Mouse (Mus musculus) lung, embryonic 14.5 days (tissue): ENCODE data around the gene Hist1h4n. TPM values are rescaled to one million over a fixed set of nuclear protein-coding genes. Genes with fewer than 3 reads are reported as not detected.
"Not testable (repeated sequence)": the region's sequence is repeated elsewhere in the genome, so short reads cannot be mapped to it uniquely, and the experiment has no call there.

ENCODE experiments used
- ATAC-seq: fragments of 200-750 bp; cut with Nextera tagmentation; 2 replicates; pipeline ENCODE4 v1.8.0; 2017; ENCODE audit warnings: mild to moderate bottlenecking, moderate TSS enrichment, moderate library complexity; ENCODE audit not compliant: insufficient read depth
- DNase-seq: peaks from one replicate; pipeline ENCODE4 v3.0.0-alpha.2; 2015
- H3K27ac ChIP-seq: fragments of 300-500 bp; sonication (generic); 2 replicates; pipeline ENCODE4 v1.5.1; 2014; ENCODE audit warnings: low read depth, mild to moderate bottlenecking, moderate library complexity
- H3K27me3 ChIP-seq: fragments of 300-500 bp; sonication (generic); 2 replicates; pipeline ENCODE4 v1.6.1; 2014; ENCODE audit warnings: low read length, control low read depth; ENCODE audit not compliant: insufficient read depth
- H3K36me3 ChIP-seq: fragments of 300-500 bp; sonication (generic); 2 replicates; pipeline ENCODE4 v1.6.1; 2014; ENCODE audit warnings: control low read depth; ENCODE audit not compliant: insufficient read depth
- H3K4me1 ChIP-seq: fragments of 300-500 bp; sonication (generic); 2 replicates; pipeline ENCODE4 v1.6.1; 2014; ENCODE audit warnings: antibody characterized with exemption, control low read depth; ENCODE audit not compliant: insufficient read depth
- H3K4me2 ChIP-seq: fragments of 300-500 bp; sonication (generic); 2 replicates; pipeline ENCODE4 v1.6.1; 2014; ENCODE audit warnings: mild to moderate bottlenecking
- H3K4me3 ChIP-seq: fragments of 300-500 bp; sonication (generic); 2 replicates; pipeline ENCODE4 v1.5.1; 2014; ENCODE audit warnings: low read depth, low read length
- H3K9ac ChIP-seq: fragments of 300-500 bp; sonication (generic); 2 replicates; pipeline ENCODE4 v1.6.1; 2014
- H3K9me3 ChIP-seq: fragments of 300-500 bp; sonication (generic); 2 replicates; pipeline ENCODE4 v1.6.1; 2016; ENCODE audit warnings: low read depth, low read length, control low read depth
- CTCF ChIP-seq: IDR thresholded peaks from 2 replicates; pipeline ENCODE4 v1.5.1; 2016; ENCODE audit warnings: antibody characterized with exemption, low read depth
- WGBS: fragments of 180-500 bp; shearing (Covaris S2); extraction: QIAGEN DNeasy Blood & Tissue Kit; methylation state at CpG from one replicate; pipeline ENCODE4 v1.1.7; 2014; 5-methylcytosine and 5-hydroxymethylcytosine counted together
- polyA plus RNA-seq: library from polyadenylated mRNA; unstranded; fragments of >200 nt; fragmentation: Nextera tagmentation; extraction: Ambion mirVana; gene quantifications from 2 replicates; pipeline ENCODE4 v1.2.1, GENCODE M21; 2014

The Hist1h4n gene
- polyA plus RNA-seq, result 31.8 and 32.5 TPM in 2 replicates

DNA sequence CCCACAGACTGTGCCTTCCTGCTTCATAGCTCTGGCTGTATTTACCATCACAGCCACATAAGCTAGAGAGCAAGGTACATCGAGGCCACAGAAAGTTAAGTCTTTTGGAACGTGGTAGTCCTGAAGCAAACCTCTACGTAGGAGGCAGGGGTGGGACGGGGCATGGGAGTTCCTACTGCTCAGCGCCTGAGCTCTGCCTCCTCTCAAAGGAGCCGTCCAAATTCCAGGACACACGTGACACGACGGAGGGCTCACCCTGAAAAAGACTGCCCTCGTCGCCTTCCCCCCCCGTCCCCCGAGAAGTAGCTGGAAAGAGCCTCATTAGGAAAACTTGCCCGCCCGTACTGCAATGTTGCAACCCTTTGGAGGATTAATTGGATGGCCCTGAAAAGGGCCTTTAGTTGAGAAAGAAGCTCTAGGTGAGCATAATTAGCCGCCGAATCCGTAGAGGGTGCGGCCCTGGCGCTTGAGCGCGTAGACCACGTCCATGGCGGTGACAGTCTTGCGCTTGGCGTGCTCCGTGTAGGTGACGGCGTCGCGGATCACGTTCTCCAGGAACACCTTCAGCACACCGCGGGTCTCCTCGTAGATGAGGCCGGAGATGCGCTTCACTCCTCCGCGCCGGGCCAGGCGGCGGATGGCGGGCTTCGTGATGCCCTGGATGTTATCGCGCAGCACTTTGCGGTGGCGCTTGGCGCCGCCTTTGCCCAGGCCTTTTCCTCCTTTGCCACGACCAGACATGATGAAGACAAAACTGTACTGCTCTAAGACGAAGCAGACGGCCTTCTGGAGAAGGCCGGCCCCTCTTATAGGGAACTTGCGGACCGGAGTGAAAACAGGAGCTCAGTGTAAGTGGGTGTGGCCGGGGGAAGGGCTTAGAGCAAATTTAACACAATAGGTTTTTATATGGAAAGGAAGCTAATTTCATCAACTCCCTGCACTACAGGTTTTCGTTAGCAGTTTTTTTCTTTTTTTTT, at the start of gene Hist1h4n:
TSS of gene Hist1h4n (minus strand) at position 779 of the 977 bp plus-strand sequence.
- peak within 1 kb of the TSS; percentile 43 for H3K4me2 ChIP-seq

DNA sequence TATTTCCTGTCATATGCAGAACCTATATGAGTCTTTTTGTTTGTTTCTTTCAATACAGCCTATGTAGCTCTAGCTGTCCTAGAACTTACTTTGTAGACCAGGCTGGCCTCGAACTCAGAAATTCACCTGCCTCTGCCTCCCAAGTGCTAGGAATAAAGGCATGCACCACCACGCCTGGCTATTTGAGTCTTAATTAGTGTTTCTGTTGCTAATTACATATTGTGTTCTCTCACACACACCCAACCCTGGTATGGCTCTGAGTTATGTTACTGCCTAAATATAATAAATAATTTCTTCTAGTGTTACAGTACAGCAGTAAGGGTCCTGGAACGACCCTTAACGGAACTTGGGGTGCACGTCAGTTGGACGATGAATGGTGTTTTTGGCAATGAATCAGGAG, 48.7 kb upstream of the Hist1h4n start:
- Histone ChIP-seq H3K9me3 (no peaks in the 10 kb centered on the region), H3K27ac (no peak overlapping the region), H3K4me2 (no peak overlapping the region), H3K4me3 (no peak overlapping the region), H3K9ac (no peak overlapping the region), H3K36me3 (no peaks in the 10 kb centered on the region), H3K27me3 (no peaks in the 10 kb centered on the region), H3K4me1 (no peaks in the 10 kb centered on the region)
- WGBS, result 75% methylated on average over 6 of the region's 6 CpGs
- DNase-seq (no peak), ATAC-seq (no peak)
- TF ChIP-seq CTCF, result no peak

More for the DNA sequence above, at the start of gene Hist1h4n:
- not testable (repeated sequence) for H3K9me3 ChIP-seq, H3K4me1 ChIP-seq, DNase-seq, H3K36me3 ChIP-seq, H3K9ac ChIP-seq, H3K27me3 ChIP-seq
- Histone ChIP-seq H3K27ac (peak within 1 kb of the TSS; percentile 60; the same call in 1 of the 2 replicates), H3K4me3 (peak within 1 kb of the TSS; percentile 19; the same call in 1 of the 2 replicates)
- peak; percentile 82 for ATAC-seq
- WGBS, result under 1% methylated on average over 22 of the region's 58 CpGs

DNA sequence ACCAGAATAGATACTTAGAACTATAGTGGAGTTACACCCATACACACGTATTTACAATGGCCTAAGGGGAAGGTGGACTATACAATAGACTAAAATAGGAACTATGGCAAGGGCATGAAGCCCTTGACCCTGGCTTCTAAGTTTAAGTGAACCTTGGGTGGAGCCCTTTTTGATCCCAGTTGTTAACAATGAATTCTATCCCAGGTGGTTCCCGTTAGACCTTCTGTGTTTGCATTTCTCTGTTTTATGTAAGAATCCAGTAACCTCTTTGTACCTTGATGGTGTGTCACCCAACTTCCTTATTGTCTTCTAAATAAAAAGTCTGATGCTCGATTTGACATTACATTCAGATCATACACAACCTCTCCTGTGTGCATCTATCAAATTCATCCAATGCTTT, 33.5 kb upstream of the Hist1h4n start:
- not testable (repeated sequence) for H3K4me1 ChIP-seq, H3K9ac ChIP-seq, H3K27ac ChIP-seq, DNase-seq, H3K4me3 ChIP-seq, ATAC-seq, H3K9me3 ChIP-seq, H3K27me3 ChIP-seq, H3K4me2 ChIP-seq, H3K36me3 ChIP-seq
- 68% methylated on average over 3 of the region's 3 CpGs for WGBS

DNA sequence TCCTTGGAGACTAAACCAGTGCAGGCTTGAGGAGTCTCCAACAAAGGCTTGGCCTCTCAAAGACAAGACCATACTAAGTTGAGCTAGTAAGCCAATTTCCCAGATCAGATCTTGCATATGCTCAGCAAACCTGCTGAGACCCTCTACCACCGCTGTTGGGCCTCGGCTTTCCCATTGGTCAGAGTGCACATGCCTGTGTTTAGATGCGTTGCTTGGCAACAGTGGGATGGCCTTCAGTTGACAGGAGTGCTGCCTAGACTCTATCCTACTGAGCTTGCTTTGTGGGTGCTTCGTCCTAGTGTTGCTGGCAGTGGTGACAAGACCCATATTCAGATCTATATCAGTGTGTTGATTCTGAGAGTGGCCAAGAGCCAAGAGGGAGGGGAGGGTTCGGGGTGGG, 29.6 kb upstream of the Hist1h4n start:
- Histone ChIP-seq H3K27me3 (no peaks in the 10 kb centered on the region), H3K4me2 (no peak overlapping the region), H3K36me3 (no peaks in the 10 kb centered on the region), H3K4me3 (no peak overlapping the region), H3K4me1 (no peaks in the 10 kb centered on the region), H3K9ac (no peak overlapping the region), H3K9me3 (no peaks in the 10 kb centered on the region), H3K27ac (no peak overlapping the region)
- 12% methylated on average over 5 of the region's 5 CpGs for WGBS
- no peak for TF ChIP-seq CTCF
- ATAC-seq, result no peak
- no peak for DNase-seq

DNA sequence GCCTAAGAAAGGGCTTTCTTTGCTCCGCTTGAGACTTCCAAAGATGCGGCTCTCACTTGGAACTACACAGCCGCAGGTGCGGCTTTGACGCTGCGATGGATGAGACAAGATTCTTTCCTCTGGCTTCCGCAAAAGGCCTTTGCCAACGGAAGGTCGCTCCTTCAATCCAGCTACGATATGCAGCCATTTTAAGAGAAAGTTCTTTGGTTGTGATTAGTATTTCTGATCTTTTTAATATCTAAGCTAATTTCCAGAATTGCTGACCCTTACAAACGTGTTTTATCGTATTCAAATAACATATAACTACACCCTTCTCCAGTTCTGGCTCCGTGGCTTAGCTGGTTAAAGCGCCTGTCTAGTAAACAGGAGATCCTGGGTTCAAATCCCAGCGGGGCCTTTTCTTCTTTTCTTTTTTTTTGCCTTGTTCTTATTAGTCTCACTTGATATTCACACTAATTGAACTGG, 23.7 kb upstream of the Hist1h4n start:
- under 1% methylated on average over 15 of the region's 15 CpGs for WGBS
- no peak for TF ChIP-seq CTCF

DNA sequence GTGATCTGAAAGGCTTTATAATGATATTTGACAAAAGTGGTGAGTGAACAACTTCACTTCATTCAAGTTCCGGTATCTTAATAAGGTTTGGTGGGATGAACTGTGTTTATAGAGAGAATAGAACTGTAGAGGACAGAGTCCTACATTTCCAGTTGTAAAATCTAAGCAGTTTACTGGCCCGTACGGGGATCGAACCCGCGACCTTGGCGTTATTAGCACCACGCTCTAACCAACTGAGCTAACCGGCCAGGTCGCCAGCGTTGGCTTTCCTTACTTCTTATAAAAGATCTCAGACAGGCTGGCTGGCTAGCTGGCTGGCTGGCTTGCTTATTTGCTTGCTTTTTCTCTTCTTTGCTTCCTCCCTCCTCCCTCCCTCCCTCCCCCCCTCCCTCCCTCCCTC, 23.1 kb upstream of the Hist1h4n start:
- peak overlapping the region; percentile 49 for H3K4me3 ChIP-seq
- no peak for TF ChIP-seq CTCF
- no peaks in the 10 kb centered on the region for H3K9me3 ChIP-seq
- no peaks in the 10 kb centered on the region for H3K27me3 ChIP-seq
- DNase-seq, result peak; percentile 89
- H3K9ac ChIP-seq, result no peak overlapping the region; the same call in 1 of the 2 replicates
- ATAC-seq, result peak; percentile 87
- H3K4me1 ChIP-seq, result no peaks in the 10 kb centered on the region
- no peak overlapping the region for H3K27ac ChIP-seq
- no peaks in the 10 kb centered on the region for H3K36me3 ChIP-seq
- 2% methylated on average over 11 of the region's 11 CpGs for WGBS
- H3K4me2 ChIP-seq, result peak overlapping the region; percentile 59

More for the DNA sequence above, 23.7 kb upstream of the Hist1h4n start:
- peak overlapping the region; percentile 47 for H3K9ac ChIP-seq
- no peak overlapping the region for H3K27ac ChIP-seq
- no peaks in the 10 kb centered on the region for H3K36me3 ChIP-seq
- H3K4me3 ChIP-seq, result peak overlapping the region; percentile 49
- peak overlapping the region; percentile 59 for H3K4me2 ChIP-seq
- no peaks in the 10 kb centered on the region for H3K27me3 ChIP-seq
- DNase-seq, result peak; percentile 88
- no peaks in the 10 kb centered on the region for H3K4me1 ChIP-seq
- H3K9me3 ChIP-seq, result no peaks in the 10 kb centered on the region
- peak; percentile 45; the same call in 1 of the 2 replicates for ATAC-seq

DNA sequence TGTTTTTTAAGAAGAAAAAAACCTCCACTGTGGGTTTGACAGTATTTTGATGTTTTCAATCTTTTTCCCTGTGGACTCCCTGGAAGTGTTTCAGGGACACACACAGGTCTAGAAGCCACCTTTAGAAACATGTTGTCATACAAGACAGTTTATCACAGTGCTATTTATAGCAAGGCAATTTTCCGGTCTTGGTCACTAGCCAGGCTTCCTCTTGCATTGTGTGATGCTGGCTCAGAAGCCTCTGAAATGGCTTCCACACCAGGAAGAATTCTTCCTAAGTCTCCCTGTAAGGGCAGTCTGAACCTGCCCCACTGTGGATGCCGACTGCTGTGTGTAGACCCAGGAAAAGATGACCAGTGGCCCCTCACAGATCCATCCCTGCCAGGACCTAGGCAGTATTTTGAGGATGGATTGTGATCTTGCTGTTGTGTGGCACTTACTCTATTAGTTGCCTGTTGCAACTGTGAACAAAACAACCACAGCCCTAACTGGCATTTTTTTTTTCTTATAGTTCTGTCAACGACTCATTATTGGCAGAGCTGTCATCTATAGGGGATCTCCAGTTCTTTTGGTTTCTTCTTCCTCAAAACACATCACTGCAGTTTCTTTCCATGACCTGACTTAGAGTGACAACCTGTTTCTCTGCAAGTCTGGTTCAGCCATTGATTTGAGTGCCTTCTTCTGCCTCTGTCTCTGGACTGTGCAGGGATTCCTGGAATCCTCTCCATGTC, 20.4 kb upstream of the Hist1h4n start:
- DNase-seq (peak; percentile 68), ATAC-seq (no peak)
- Histone ChIP-seq H3K4me1 (no peaks in the 10 kb centered on the region), H3K36me3 (no peaks in the 10 kb centered on the region), H3K4me3 (no peak overlapping the region), H3K9me3 (no peaks in the 10 kb centered on the region), H3K4me2 (no peak overlapping the region), H3K27ac (no peak overlapping the region), H3K9ac (no peak overlapping the region), H3K27me3 (no peaks in the 10 kb centered on the region)
- WGBS, result 50% methylated on average over 3 of the region's 3 CpGs
- no peak for TF ChIP-seq CTCF

DNA sequence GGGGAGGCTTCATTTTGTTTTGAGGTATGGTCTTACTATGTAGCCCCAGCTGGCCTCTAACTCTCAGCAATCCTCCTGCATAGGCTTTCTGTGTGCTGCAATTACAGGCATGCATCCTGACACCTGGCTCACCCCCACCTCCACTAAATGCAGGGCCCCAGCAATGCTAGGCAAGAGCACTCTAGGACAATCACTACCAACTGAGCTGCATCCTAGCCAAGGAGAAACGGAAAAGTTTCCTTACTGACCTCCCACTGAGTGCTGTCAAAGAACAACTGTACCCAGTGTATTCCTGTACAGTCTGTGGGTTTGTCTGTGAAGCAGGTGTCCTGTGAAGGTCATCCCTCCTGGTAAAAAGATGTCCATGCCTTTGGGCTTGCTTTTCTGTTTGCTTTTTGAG, 18.7 kb upstream of the Hist1h4n start:
- not testable (repeated sequence) for ATAC-seq, H3K27ac ChIP-seq, H3K4me1 ChIP-seq, H3K9me3 ChIP-seq, H3K27me3 ChIP-seq, H3K36me3 ChIP-seq, DNase-seq, H3K4me3 ChIP-seq, H3K9ac ChIP-seq, H3K4me2 ChIP-seq
- 52% methylated on average over 1 of the region's 1 CpGs for WGBS
